Mouse (Mus musculus): Measurements from ENCODE around the gene Eddm3b. TPM values are rescaled to one million over a fixed set of nuclear protein-coding genes. Genes with fewer than 3 reads are reported as not detected.
A peak's percentile ranks its signal among the peaks of the same experiment; 100 is the strongest.

Eddm3b gene
- polyA plus RNA-seq (2014; fragmentation: Nextera tagmentation; extraction: Ambion mirVana): 0.19 TPM in 1 of 2 replicates, not detected in the other

DNA sequence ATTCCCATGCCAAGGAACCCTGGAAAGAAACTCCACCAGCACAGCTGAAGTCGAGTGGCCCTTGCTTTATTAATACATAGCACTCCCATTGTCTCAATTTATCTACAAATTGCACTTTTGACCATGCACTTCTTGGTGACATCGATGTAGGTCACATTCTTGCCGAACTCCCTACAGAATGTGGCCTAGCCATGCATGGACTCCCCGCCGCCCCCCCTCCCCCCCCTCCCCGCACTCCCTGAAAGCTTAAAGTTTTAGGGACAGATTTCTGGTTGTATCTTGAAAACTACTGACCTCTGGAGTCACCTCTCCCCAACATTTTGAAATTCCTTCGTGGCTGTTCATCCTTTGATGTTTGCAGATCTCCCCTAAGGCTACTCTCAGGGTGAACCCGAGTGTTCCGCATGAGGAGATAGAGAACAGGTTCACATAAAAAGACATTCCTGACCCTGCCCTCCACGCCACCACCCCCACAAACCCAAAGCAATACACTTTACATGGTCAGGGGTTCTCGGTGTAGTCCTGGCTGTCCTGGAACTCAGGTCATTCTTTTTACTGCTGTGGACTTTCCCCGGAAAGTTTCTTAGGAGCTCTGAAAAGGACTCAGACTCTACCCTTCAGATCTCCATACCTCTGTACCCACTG lies at the start of gene Eddm3b:
Gene Eddm3b, plus strand, starts transcription at position 511 of the 645 bp plus-strand sequence.
- Histone ChIP-seq H3K4me3 (ENCODE audit: low read depth, low read length) (no peak within 1 kb of the TSS), H3K9ac (ENCODE audit: low read length) (no peak within 1 kb of the TSS), H3K4me2 (ENCODE audit: low read depth, low read length, severe bottlenecking) (no peak within 1 kb of the TSS), H3K4me1 (replicated peaks; ENCODE audit: control insufficient read depth, insufficient read depth, low read length) (no peaks in the 10 kb centered on the region), H3K9me3 (ENCODE audit: control insufficient read depth, low read length) (no peaks in the 10 kb centered on the region), H3K27ac (ENCODE audit: low read depth, low read length) (no peak within 1 kb of the TSS), H3K27me3 (ENCODE audit: control insufficient read depth, insufficient read depth, low read length) (no peaks in the 10 kb centered on the region), H3K36me3 (ENCODE audit: control insufficient read depth, insufficient read depth, low read length) (no peaks in the 10 kb centered on the region)
- no peak for ATAC-seq (replicated peaks; ENCODE audit: low FRiP score)
- no peak for DNase-seq (ENCODE audit: low spot score)
- WGBS: 42% methylated on average over 12 of the region's 12 CpGs

DNA sequence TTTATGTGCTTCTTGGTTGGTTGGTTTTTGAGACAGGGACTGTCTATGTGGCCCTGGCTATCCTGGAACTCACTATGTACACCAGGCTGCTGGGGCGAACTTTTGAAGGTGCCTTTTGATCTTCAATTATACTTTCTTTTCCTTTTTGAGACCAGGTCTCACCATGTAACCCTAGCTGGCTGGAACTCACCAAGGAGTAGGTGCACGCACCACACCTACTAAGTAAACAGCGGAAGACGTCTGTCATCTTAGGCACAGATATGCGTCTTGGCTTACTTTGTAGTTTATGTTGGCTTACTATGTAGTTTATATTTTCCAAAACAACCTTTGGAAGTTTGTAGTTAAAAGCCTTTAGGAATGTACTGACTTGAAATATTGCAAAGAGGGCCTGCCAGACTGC lies 45.3 kb upstream of the Eddm3b start:
- Histone ChIP-seq H3K9ac (ENCODE audit: low read length) (no peak overlapping the region), H3K27me3 (ENCODE audit: control insufficient read depth, insufficient read depth, low read length) (no peaks in the 10 kb centered on the region), H3K9me3 (ENCODE audit: control insufficient read depth, low read length) (no peaks in the 10 kb centered on the region), H3K36me3 (ENCODE audit: control insufficient read depth, insufficient read depth, low read length) (no peaks in the 10 kb centered on the region), H3K4me3 (ENCODE audit: low read depth, low read length) (no peak overlapping the region), H3K4me2 (ENCODE audit: low read depth, low read length, severe bottlenecking) (no peak overlapping the region), H3K4me1 (replicated peaks; ENCODE audit: control insufficient read depth, insufficient read depth, low read length) (no peaks in the 10 kb centered on the region), H3K27ac (ENCODE audit: low read depth, low read length) (no peak overlapping the region)
- 97% methylated on average over 5 of the region's 5 CpGs for WGBS
- no peak for ATAC-seq (replicated peaks; ENCODE audit: low FRiP score)
- DNase-seq (ENCODE audit: low spot score): no peak

DNA sequence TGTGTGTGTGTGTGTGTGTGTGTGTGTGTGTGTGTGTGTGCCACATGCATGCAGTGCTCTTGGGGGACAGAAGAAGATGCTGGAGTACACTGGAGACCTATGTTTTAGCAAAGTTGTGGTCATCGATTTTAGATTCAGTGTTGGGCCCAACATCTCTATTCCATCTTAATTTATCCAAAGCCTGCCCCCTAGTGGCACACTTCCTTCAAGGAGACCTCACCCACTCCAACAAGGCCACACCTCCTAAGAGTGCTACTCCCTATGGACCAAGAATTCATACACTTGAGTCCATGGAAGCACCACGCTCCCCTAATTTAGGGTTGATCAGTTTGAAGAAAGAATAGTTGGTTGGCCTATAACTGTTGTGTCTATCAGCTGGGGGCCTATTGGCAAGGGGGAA lies 44.6 kb upstream of the Eddm3b start:
- WGBS: 76% methylated on average over 2 of the region's 2 CpGs

DNA sequence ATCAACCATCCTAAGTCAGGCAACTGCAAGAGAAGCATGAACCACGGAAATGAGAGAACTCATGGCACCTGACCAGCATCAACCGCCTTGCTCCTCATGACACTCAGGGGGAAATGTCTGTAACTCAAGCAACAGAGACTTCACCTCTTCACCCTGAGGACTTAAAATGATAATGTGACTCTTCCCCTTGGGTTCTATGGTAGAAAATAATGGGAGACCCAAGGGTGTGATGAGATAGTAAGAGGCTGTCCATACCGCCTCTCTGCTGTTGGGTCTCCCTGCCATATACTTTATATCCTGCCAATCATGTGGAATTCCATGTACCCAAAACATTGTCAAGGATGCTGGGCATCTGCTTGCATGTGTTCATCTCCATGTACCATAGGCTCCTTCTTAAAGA lies 39.9 kb upstream of the Eddm3b start, which contains the start of gene Olfr750:
Gene Olfr750, minus strand, starts transcription at position 101 of the 400 bp plus-strand sequence.
- Histone ChIP-seq H3K9ac (ENCODE audit: low read length) (no peak within 1 kb of the TSS), H3K4me3 (ENCODE audit: low read depth, low read length) (no peak within 1 kb of the TSS), H3K27me3 (ENCODE audit: control insufficient read depth, insufficient read depth, low read length) (no peaks in the 10 kb centered on the region), H3K9me3 (ENCODE audit: control insufficient read depth, low read length) (no peaks in the 10 kb centered on the region), H3K36me3 (ENCODE audit: control insufficient read depth, insufficient read depth, low read length) (no peaks in the 10 kb centered on the region), H3K27ac (ENCODE audit: low read depth, low read length) (no peak within 1 kb of the TSS), H3K4me1 (replicated peaks; ENCODE audit: control insufficient read depth, insufficient read depth, low read length) (no peaks in the 10 kb centered on the region), H3K4me2 (ENCODE audit: low read depth, low read length, severe bottlenecking) (no peak within 1 kb of the TSS)
- ATAC-seq (replicated peaks; ENCODE audit: low FRiP score) (no peak), DNase-seq (ENCODE audit: low spot score) (no peak)
- WGBS: 83% methylated on average over 3 of the region's 3 CpGs

More for the DNA sequence above, 44.6 kb upstream of the Eddm3b start:
- Histone ChIP-seq H3K4me2 (ENCODE audit: low read depth, low read length, severe bottlenecking) (no peak overlapping the region), H3K36me3 (ENCODE audit: control insufficient read depth, insufficient read depth, low read length) (no peaks in the 10 kb centered on the region), H3K4me1 (replicated peaks; ENCODE audit: control insufficient read depth, insufficient read depth, low read length) (no peaks in the 10 kb centered on the region), H3K27me3 (ENCODE audit: control insufficient read depth, insufficient read depth, low read length) (no peaks in the 10 kb centered on the region), H3K27ac (ENCODE audit: low read depth, low read length) (no peak overlapping the region), H3K4me3 (ENCODE audit: low read depth, low read length) (no peak overlapping the region), H3K9me3 (ENCODE audit: control insufficient read depth, low read length) (no peaks in the 10 kb centered on the region), H3K9ac (ENCODE audit: low read length) (no peak overlapping the region)
- ATAC-seq (replicated peaks; ENCODE audit: low FRiP score) (no peak), DNase-seq (ENCODE audit: low spot score) (no peak)

DNA sequence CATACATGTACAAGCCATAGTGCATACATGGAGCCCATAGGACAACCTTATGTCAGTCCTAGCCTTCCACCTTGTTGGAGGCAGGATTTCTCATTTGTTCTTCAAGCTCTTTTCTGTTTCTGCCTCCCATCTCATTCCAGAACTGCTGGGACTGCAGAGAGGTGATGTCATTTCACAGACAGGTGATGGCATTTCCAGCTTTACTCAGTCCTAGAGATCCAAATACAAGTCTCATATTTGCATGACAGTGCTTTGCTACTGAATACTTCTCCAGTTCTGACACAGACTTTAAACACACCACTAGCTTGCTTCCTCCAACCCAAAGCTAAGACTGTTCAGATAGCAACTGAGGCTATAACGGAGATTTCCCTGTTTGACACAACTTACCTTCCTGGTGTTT lies 35.0 kb upstream of the Eddm3b start:
- no peak overlapping the region for H3K9ac ChIP-seq (ENCODE audit: low read length)
- H3K27me3 ChIP-seq (ENCODE audit: control insufficient read depth, insufficient read depth, low read length): no peaks in the 10 kb centered on the region; the same call in 1 of the 2 replicates
- WGBS: 88% methylated on average over 1 of the region's 1 CpGs
- H3K9me3 ChIP-seq (ENCODE audit: control insufficient read depth, low read length): no peaks in the 10 kb centered on the region
- ATAC-seq (replicated peaks; ENCODE audit: low FRiP score): no peak
- H3K36me3 ChIP-seq (ENCODE audit: control insufficient read depth, insufficient read depth, low read length): no peaks in the 10 kb centered on the region
- DNase-seq (ENCODE audit: low spot score): no peak
- H3K4me2 ChIP-seq (ENCODE audit: low read depth, low read length, severe bottlenecking): no peak overlapping the region
- no peak overlapping the region for H3K4me3 ChIP-seq (ENCODE audit: low read depth, low read length)
- no peaks in the 10 kb centered on the region for H3K4me1 ChIP-seq (replicated peaks; ENCODE audit: control insufficient read depth, insufficient read depth, low read length)
- no peak overlapping the region for H3K27ac ChIP-seq (ENCODE audit: low read depth, low read length)

DNA sequence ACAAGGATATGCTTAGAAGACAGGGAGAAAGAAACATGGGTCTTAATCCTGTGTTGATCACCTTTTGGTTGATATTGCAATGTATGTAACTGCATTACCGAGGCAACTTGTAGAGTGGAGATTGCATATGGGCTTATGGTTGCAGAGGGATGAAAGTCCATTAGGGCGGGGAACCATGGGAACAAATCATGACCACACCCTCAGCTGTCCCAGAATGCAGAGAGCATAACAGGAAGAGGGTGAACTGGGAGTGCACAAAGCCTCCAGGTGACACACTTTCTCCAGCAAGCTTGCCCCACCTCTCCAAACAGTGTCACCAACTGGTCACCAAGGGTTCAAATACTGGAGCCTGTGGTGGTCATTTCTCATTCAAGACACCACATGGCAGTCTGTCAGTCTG lies 33.2 kb upstream of the Eddm3b start:
- Histone ChIP-seq H3K36me3 (ENCODE audit: control insufficient read depth, insufficient read depth, low read length) (no peaks in the 10 kb centered on the region), H3K4me3 (ENCODE audit: low read depth, low read length) (no peak overlapping the region), H3K27me3 (ENCODE audit: control insufficient read depth, insufficient read depth, low read length) (no peaks in the 10 kb centered on the region; the same call in 1 of the 2 replicates), H3K4me1 (replicated peaks; ENCODE audit: control insufficient read depth, insufficient read depth, low read length) (no peaks in the 10 kb centered on the region), H3K4me2 (ENCODE audit: low read depth, low read length, severe bottlenecking) (no peak overlapping the region), H3K9me3 (ENCODE audit: control insufficient read depth, low read length) (no peaks in the 10 kb centered on the region), H3K27ac (ENCODE audit: low read depth, low read length) (no peak overlapping the region), H3K9ac (ENCODE audit: low read length) (no peak overlapping the region)
- 84% methylated on average over 2 of the region's 2 CpGs for WGBS
- DNase-seq (ENCODE audit: low spot score): no peak
- ATAC-seq (replicated peaks; ENCODE audit: low FRiP score): no peak

DNA sequence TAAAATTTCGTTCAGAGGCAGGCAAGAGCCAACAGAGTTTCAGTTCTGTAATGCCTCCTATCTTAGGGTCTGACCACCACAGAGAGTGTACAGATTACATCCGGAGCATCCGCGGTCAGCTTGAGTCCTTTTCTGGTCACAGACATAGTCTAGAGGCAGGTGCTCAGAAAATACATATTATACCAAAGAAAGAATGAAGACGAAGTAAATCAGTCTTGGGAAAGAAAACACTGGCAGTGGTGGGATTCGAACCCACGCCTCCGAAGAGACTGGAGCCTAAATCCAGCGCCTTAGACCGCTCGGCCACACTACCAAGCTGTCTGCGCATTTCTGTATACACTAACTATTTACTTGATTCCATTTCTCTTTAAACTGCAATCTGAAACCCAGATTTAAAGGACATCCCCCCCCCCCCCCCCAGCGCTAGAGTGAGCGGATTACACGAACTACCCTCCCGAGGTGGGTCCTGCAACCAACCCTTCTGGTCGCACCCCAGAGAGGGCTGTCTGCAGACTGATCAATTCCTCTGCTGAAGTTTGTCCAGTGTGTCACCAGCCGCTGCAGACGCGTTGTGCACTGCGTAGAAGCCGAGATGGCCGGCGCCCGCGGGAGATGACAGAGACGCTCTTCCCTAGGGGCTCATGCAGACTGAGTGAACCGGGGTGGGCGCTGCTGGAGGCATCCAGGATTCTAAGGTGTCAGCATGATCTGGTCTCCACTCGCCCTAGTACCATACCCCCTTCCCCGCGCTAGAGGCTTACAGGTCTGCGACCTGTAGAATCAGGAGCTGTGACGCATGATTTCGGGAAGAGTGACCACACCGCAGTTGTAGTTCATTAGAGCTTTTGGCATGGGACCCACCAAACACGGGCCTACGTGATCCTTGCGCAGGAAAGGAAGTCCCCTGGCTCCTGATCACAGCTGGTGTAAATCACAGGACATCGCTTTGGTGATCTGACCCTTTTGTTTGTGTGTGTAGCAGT lies 31.3 kb upstream of the Eddm3b start:
- peak overlapping the region; percentile 68 for H3K4me2 ChIP-seq (ENCODE audit: low read depth, low read length, severe bottlenecking)
- no peaks in the 10 kb centered on the region; the same call in 1 of the 2 replicates for H3K27me3 ChIP-seq (ENCODE audit: control insufficient read depth, insufficient read depth, low read length)
- no peak overlapping the region for H3K27ac ChIP-seq (ENCODE audit: low read depth, low read length)
- peak overlapping the region; percentile 55 for H3K4me3 ChIP-seq (ENCODE audit: low read depth, low read length)
- peak; percentile 80 for ATAC-seq (replicated peaks; ENCODE audit: low FRiP score)
- H3K9me3 ChIP-seq (ENCODE audit: control insufficient read depth, low read length): no peaks in the 10 kb centered on the region
- H3K4me1 ChIP-seq (replicated peaks; ENCODE audit: control insufficient read depth, insufficient read depth, low read length): no peaks in the 10 kb centered on the region
- DNase-seq (ENCODE audit: low spot score): peak; percentile 83
- no peaks in the 10 kb centered on the region for H3K36me3 ChIP-seq (ENCODE audit: control insufficient read depth, insufficient read depth, low read length)
- H3K9ac ChIP-seq (ENCODE audit: low read length): peak overlapping the region; percentile 50
- WGBS: 2% methylated on average over 39 of the region's 40 CpGs

DNA sequence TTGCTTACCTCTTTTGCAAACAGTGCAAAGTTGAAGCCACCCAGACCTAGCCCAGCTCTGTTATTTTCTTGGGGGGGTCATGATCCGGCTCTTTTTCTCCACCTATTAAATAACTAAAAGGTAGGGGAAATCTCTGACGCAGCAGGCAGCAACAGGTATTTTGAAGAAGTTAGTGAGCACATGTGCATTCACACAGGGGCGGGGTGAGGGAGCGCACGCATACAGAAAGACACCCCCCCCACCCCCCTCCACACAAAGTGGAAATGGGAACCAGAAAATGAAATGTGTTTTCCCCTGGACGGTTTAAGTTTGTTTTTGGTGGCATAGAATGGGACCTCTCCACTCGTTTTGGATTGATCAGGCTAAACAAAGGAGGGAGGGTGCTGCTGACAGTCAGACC lies 30.4 kb upstream of the Eddm3b start:
- Histone ChIP-seq H3K9me3 (ENCODE audit: control insufficient read depth, low read length) (no peaks in the 10 kb centered on the region), H3K4me2 (ENCODE audit: low read depth, low read length, severe bottlenecking) (peak overlapping the region; percentile 68), H3K4me1 (replicated peaks; ENCODE audit: control insufficient read depth, insufficient read depth, low read length) (no peaks in the 10 kb centered on the region), H3K4me3 (ENCODE audit: low read depth, low read length) (peak overlapping the region; percentile 55), H3K27ac (ENCODE audit: low read depth, low read length) (no peak overlapping the region), H3K9ac (ENCODE audit: low read length) (peak overlapping the region; percentile 50; the same call in 1 of the 2 replicates), H3K36me3 (ENCODE audit: control insufficient read depth, insufficient read depth, low read length) (no peaks in the 10 kb centered on the region), H3K27me3 (ENCODE audit: control insufficient read depth, insufficient read depth, low read length) (no peaks in the 10 kb centered on the region; the same call in 1 of the 2 replicates)
- WGBS: 11% methylated on average over 7 of the region's 7 CpGs
- DNase-seq (ENCODE audit: low spot score): no peak
- no peak for ATAC-seq (replicated peaks; ENCODE audit: low FRiP score)
